Mouse (Mus musculus): ENCODE results near the gene Gm9833.

DNA sequence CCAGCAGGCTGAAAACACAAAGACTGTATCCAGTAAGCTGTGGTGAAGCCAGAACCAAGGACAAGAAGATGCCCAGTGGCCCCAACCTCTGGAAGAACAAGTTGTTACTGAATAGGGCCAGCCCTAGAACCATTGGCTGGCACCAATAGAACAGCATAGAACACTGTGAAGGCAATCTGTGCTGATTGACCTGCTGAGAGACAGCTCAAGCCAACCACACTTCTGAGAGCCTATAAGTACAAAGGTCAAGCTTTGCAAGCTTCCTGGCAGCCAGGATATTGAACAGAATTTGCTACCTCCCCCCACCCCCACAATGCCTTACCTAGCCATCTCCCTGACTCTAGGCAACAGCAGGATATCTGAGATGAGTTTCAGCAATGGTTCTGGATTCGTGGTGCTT, 35.7 kb downstream of the Gm9833 start:
- TF ChIP-seq CTCF (IDR thresholded peaks at IDR 0.05; ENCODE audit: borderline replicate concordance, insufficient read depth, low read depth, low read length) (no peak), POLR2A (IDR thresholded peaks at IDR 0.05; ENCODE audit: borderline replicate concordance, insufficient read depth, low read length) (no peak)

Measured in cerebellum, adult 2 months (tissue).